Mouse (Mus musculus) layer of hippocampus, adult 2 months (tissue): ENCODE results near the gene Polr3h. TPM values are rescaled to one million over a fixed set of nuclear protein-coding genes. Genes with fewer than 3 reads are reported as not detected.

ENCODE experiments used
- DNase-seq, 2 experiments: peaks; one replicate each; pipeline ENCODE4 v3.0.0; 2022; ENCODE audit warnings: low spot score in 2 of 2
- H3K27ac ChIP-seq: fragments of 200-600 bp; 2 replicates; pipeline ENCODE4 v1.8.1; 2022
- H3K4me3 ChIP-seq: fragments of 200-600 bp; 2 replicates; pipeline ENCODE4 v1.8.1; 2022; ENCODE audit warnings: mild to moderate bottlenecking
- CTCF ChIP-seq: fragments of 200-600 bp; conservative IDR thresholded peaks from 2 replicates; pipeline ENCODE4 v1.8.1; 2022; ENCODE audit warnings: antibody characterized with exemption, mild to moderate bottlenecking, moderate library complexity
- total RNA-seq, 2 experiments: library from RNA; stranded (reverse); gene quantifications; 2 replicates each; pipeline ENCODE4 v1.2.3; 2021

The Polr3h gene
- total RNA-seq, 2 experiments from 2014 or later, result 44.8 to 51.4 TPM

DNA sequence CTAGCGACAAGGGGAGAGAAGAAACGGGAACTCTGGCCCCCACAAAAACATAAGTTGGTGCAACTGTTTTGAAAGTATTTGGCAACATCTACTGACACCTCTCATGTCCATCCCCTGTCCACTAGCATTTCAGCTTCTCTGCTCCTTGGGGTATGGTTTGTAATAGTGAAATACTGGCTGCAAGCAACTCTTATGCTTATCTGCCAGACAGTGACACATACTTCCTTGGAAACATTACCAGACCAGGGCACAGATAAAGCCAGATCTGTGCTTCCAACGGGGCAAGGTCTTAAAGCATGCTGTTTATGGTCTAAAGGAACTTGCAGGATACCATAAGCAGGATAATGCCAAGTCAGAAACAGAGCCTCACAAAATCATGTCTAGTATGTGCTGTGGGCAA, 32.9 kb upstream of the Polr3h start:
- Histone ChIP-seq H3K4me3 (peak overlapping the region; percentile 69), H3K27ac (peak overlapping the region; percentile 99)
- no peak for TF ChIP-seq CTCF
- no peak for DNase-seq

DNA sequence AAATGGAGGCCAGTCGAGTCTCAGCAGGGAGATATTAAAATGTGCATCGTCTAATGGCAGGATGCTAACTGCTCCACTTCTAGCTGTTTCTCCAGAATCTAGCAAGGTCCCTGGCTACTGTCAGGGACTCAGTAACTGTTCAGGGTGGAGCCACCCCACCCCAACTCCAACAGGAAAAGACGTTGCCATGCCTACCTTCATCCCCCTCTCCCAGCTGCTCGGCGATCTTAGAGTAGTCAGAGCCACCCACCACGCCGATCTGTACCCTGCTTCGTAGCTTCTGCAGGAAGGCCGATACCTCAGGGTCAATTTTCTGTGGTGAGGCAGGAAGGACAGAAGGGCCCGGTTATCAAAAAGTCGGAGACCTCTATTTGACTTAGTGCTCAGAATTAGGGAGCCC, 31.6 kb upstream of the Polr3h start:
- H3K4me3 ChIP-seq, result peak overlapping the region; percentile 69; the same call in 1 of the 2 replicates
- DNase-seq, result no peak
- H3K27ac ChIP-seq, result peak overlapping the region; percentile 99
- no peak for TF ChIP-seq CTCF

DNA sequence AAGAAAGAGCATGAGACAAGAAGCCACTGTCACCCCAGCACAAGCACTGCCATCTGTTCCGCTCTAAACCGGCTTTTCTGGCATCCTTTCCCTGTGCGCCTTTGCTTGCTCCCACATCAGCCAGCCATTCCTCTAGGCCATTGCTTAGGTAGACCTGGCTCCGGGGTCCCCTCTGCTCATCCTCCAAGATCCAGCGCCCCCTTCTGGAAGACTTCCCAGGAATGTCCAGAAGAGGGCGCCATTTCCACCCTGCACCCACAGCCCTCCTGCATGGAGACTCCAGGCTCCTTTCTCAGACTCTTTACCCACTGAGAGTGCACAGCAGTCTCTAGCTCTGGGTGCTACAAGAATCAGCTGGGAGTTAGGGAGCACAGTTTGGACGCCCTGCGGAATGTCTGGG, 30.4 kb upstream of the Polr3h start:
- H3K4me3 ChIP-seq, result no peak overlapping the region
- peak overlapping the region; percentile 99 for H3K27ac ChIP-seq
- DNase-seq, result peak; percentile 50 to 67
- TF ChIP-seq CTCF, result peak; percentile 91

DNA sequence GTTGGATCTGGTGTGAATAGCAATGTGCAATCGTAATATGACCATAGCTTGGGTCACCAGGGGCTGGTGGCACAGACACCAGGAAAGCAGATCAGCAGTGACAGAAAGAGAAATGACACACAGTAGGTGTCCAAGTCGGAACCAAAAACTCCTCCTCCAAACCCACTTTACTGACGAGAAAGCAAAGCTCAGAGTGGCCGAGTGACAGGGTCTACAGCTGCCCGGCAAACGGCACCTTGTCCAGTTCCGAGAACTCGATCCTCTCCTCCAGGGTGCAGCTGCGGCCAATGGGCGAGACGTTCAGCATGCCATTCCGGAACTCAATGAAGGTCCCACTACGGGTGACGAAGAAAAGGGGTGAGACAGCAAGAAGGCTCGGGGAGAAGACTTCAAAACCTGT, 29.4 kb upstream of the Polr3h start:
- DNase-seq, result no peak
- Histone ChIP-seq H3K27ac (no peak overlapping the region), H3K4me3 (no peak overlapping the region)
- TF ChIP-seq CTCF, result no peak

DNA sequence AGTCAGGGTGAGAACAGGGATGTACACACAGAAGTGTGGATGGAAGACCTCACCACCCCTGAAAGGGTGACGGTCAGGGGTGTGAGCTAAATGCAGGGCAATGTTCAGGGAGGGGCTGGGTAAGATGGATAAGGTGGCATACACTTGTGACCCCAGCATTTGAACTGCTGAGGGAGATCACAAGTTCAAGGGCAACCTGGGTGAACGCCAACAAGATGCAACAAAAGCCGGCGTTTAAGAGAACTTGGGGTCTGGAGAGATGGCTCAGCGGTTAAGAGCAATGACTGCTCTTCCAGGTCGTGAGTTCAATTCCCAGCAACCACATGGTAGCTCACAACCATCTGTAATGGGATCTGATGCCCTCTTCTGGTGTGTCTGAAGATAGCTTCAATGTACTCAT, 28.7 kb upstream of the Polr3h start:
- no peak for DNase-seq
- TF ChIP-seq CTCF, result 0 out of 2 replicates have a peak, but pooled peaks have one; percentile 12
- H3K4me3 ChIP-seq, result no peak overlapping the region
- no peak overlapping the region for H3K27ac ChIP-seq

DNA sequence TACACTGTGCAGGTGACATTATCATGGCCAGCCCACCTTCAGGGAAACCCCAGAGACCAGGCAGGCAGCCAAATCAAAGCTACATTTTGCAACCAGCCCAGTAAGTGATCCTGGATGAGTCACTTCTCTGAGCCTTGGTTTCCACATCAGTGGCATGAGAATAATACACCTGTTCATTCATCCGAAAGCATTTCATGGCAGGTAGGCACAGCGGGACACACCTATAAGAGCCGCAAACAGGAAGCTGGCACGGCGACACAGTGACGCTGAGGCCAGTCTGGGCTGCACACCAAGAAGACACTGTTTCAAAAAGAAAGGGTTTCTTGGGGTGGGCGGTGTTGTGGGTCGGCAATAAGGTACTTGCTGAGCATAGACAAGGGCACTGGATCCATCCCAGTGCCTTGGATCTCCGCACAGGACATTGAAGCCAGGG, 28.1 kb upstream of the Polr3h start:
- no peak for TF ChIP-seq CTCF
- DNase-seq, result no peak
- no peak overlapping the region for H3K4me3 ChIP-seq
- no peak overlapping the region for H3K27ac ChIP-seq

DNA sequence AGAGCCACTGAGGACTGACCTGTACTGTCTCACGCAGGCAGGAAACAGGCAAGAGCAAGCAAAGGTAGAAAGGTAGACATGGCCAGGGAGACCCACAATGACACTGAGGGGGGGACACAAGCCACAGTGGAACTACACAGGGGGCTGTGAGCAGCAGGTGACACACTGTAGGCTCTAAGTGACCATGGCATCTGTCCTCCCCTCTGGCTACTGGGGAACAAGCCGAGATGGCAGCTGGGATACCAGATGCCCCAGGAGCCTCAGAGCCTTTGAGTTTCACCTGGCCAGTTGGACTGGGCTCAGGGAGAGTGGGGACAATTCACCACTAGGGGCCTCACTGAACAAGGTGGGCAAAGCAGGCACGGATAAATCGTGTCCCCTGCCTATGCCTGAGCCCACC, 26.3 kb upstream of the Polr3h start:
- DNase-seq, result no peak
- Histone ChIP-seq H3K27ac (no peak overlapping the region), H3K4me3 (no peak overlapping the region)
- peak; percentile 39 for TF ChIP-seq CTCF

DNA sequence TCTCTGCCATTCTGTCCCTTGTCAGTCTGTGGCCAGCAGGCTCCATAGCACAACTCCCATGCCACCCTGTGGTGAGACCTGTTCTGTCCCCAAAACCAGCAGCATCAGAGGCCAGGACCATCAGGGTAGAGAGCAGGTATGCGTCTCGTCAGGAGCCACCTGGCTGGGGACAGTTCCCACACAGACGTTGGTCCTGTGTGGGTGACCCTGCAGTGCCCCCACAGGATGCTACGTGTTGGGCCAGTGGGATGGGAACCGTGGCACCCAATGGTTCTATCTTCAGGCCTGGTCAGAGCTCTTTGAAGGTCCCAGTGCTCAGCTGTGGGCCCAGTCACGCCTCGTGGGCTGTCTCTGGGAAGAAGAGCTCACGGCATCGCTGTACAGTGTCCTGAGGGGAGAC, 25.1 kb upstream of the Polr3h start:
- no peak overlapping the region for H3K27ac ChIP-seq
- DNase-seq, result no peak
- H3K4me3 ChIP-seq, result no peak overlapping the region
- 0 out of 2 replicates have a peak, but pooled peaks have one; percentile 10 for TF ChIP-seq CTCF

DNA sequence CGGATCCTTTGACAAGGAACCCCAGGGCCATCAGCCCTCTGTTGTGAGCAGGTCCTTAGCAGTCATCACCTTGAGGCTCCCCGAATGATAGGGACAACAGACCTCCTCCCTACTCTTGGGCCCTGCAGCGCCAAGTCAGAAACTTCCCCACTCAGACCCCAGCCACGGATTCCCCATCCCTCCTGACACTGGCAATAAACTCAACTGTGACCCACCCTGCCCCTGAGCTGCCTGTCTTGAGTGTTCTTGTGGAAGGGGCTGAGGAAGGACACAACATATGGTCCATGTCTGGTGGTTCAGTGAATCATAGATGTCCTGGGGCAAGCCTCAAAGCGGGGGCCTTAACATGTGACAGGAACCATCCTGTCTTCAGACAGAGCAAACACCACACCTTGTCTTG, 24.7 kb upstream of the Polr3h start:
- no peak for TF ChIP-seq CTCF

DNA sequence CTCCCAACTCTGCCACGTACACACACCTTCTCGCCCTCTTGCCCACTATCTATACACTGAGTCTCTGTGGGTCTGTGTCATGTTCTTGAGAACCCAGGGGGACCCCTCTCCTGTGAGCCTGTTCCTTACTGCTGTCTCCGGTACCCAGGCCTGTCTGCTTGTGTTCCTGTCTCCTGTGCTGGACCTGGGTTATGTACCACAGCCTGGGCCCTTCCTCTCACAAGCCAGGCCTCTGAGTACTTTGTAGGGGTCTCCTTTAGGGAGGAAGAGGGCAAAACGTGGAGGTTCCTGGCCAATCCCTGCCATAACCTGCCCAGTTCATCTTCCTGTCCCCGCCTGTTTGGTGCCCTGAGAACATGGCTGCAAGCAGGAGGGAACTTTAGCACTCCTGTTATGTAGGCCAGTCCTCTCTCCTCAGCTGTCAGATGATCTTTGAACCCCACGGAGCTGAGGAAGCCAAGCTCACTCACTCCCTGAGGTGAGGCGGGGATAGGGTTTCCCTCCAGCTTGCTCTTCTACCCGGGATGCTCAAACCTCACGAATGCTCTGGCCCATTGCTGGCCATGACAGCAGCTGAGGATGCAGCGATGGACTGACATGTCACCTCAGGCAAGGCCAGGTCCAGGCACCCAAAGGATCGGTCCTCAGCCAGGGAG, 23.6 kb upstream of the Polr3h start:
- no peak for TF ChIP-seq CTCF
- H3K27ac ChIP-seq, result no peak overlapping the region
- no peak overlapping the region for H3K4me3 ChIP-seq
- DNase-seq, result no peak

More for the DNA sequence above, 24.7 kb upstream of the Polr3h start:
- no peak for DNase-seq
- H3K4me3 ChIP-seq, result no peak overlapping the region
- H3K27ac ChIP-seq, result no peak overlapping the region

DNA sequence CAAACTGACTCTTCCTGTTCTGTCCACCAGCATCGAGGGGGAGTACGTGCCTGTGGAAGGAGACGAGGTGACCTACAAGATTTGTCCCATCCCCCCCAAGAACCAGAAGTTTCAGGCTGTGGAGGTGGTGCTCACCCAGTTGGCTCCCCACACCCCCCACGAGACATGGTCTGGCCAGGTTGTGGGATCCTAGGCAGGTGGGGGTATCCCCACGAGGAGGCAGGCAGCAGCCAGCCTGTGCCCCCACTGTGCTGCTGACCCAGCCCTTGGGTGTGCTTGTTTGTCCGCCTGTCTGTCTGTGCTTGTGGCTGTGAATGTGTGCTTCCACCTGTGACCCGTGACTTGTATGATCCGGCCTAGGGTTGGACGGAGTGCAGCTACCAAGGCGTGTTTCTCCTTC, 23.0 kb upstream of the Polr3h start:
- Histone ChIP-seq H3K4me3 (no peak overlapping the region), H3K27ac (no peak overlapping the region)
- DNase-seq, result no peak
- no peak for TF ChIP-seq CTCF

DNA sequence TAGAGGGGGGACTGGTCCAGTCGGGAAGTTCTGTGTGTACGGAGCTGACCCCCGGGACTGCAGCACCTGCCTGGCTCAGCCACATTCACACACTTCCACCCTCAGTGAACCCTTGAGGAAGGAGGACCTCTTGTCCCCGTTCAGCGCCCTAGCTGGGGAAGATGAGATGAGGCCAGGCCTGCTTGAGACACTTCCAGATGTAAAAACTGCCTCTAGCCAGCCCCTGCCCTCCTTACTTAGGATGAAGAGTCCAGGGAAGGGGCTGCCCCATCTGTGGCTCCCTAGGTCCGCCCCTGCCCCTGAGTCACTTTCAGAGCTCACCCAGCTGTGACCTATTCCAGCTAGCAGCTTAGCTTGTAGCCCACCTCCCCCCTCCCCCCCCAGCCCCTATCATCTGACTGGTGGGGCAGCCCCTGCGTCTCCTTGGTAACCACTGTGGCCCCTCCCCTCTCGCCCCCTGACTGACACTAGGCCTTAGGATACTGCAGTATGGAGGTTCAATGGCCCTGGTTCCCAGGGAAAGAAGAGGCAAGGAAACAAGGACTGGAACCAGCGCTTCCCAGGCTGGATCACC, 17.2 kb upstream of the Polr3h start:
- Histone ChIP-seq H3K4me3 (no peak overlapping the region), H3K27ac (no peak overlapping the region)
- DNase-seq, result no peak
- no peak for TF ChIP-seq CTCF

DNA sequence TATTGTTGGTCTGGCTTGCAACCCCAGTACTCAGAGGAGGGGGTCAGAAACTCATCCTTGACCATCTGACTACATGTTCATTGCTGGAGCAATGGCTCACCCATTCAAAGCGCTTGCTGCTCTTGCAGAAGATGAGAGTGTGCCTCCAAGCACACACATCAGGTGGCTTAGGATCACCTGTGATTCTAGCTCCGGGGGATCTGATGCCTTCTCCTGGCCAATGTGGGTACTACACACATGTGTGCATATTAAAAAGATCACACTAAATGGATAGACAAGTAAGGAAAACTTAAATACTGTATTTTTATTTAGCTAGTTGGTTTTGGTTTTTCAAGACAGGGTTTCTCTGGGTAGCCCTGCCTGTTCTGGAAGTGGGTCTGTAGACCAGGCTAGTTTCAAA, 15.0 kb upstream of the Polr3h start:
- peak; percentile 62 for TF ChIP-seq CTCF
- no peak overlapping the region for H3K4me3 ChIP-seq
- no peak overlapping the region for H3K27ac ChIP-seq
- DNase-seq, result no peak

DNA sequence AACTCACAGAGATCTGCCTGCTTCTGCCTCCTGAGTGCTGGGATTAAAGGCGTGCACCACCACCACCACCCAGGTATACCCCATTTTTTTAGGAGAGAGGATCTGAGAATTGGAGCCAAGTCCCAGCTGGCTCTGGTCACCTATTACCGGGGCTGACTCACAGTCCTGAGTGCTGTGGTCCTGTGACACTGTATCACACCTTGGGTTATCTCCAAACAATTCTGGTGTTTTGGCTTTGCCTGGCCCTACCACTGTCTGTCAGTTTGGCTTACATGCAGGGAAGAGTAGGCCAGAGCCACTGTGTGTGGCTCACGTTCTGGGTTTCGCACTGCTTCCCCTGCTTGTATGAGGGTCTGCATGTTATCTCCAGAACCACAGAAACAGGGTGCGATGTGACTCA, 14.2 kb upstream of the Polr3h start:
- no peak for DNase-seq
- Histone ChIP-seq H3K4me3 (no peak overlapping the region), H3K27ac (peak overlapping the region; percentile 62; the same call in 1 of the 2 replicates)
- no peak for TF ChIP-seq CTCF
